Mouse (Mus musculus) layer of hippocampus, adult 18-20 months (tissue): ENCODE results near the gene Mgat5. TPM values are rescaled to one million over a fixed set of nuclear protein-coding genes. Genes with fewer than 3 reads are reported as not detected.

Experiments used
- DNase-seq, 2 experiments: peaks; one replicate each; pipeline ENCODE4 v3.0.0; 2022; ENCODE audit warnings: low spot score in 2 of 2
- total RNA-seq, 2 experiments: library from RNA; stranded (reverse); gene quantifications; 2 replicates each; pipeline ENCODE4 v1.2.3; 2021

The Mgat5 gene
- total RNA-seq, 2 experiments from 2014 or later, result 48.4 to 48.7 TPM

GRCm38 (mm10) chr1:127425021-127425532 is 220.3 kb downstream of the Mgat5 start:
- DNase-seq, result peak; percentile 15 to 36

- no peak for DNase-seq
Measured at GRCm38 (mm10) chr1:127430290-127430689, 225.5 kb downstream of the Mgat5 start.

GRCm38 (mm10) chr1:127434829-127435228 is 230.0 kb downstream of the Mgat5 start:
- DNase-seq, result peak; percentile 29 to 70

- no peak for DNase-seq
Measured at GRCm38 (mm10) chr1:127437091-127437490, 232.3 kb downstream of the Mgat5 start.

GRCm38 (mm10) chr1:127439452-127439891 is 234.7 kb downstream of the Mgat5 start:
- DNase-seq, result no peak

- no peak for DNase-seq
Measured at GRCm38 (mm10) chr1:127441007-127441406, 236.2 kb downstream of the Mgat5 start.

- DNase-seq, result no peak
Measured at GRCm38 (mm10) chr1:127441736-127442135, 236.9 kb downstream of the Mgat5 start.

GRCm38 (mm10) chr1:127442880-127443877 is 238.4 kb downstream of the Mgat5 start:
- DNase-seq, result no peak

- no peak for DNase-seq
Measured at GRCm38 (mm10) chr1:127444836-127445485, 240.1 kb downstream of the Mgat5 start.

- no peak for DNase-seq
Measured at GRCm38 (mm10) chr1:127453397-127453796, 248.6 kb downstream of the Mgat5 start.

- peak; percentile 52 to 77 for DNase-seq
Measured at GRCm38 (mm10) chr1:127459015-127459451, 254.2 kb downstream of the Mgat5 start.

- DNase-seq, result no peak
Measured at GRCm38 (mm10) chr1:127459576-127459975, 254.8 kb downstream of the Mgat5 start.

GRCm38 (mm10) chr1:127461017-127461416 is 256.2 kb downstream of the Mgat5 start:
- no peak for DNase-seq

GRCm38 (mm10) chr1:127464041-127464440 is 259.2 kb downstream of the Mgat5 start:
- DNase-seq, result no peak

GRCm38 (mm10) chr1:127465292-127465691 is 260.5 kb downstream of the Mgat5 start:
- DNase-seq, result no peak

- DNase-seq, result no peak
Measured at GRCm38 (mm10) chr1:127467238-127467637, 262.4 kb downstream of the Mgat5 start.

- no peak for DNase-seq
Measured at GRCm38 (mm10) chr1:127470175-127470574, 265.4 kb downstream of the Mgat5 start.

GRCm38 (mm10) chr1:127475756-127476155 is 270.9 kb downstream of the Mgat5 start:
- peak in 1 of 2 experiments; percentile 49 for DNase-seq

- DNase-seq, result no peak
Measured at GRCm38 (mm10) chr1:127482911-127483310, 278.1 kb downstream of the Mgat5 start.

- no peak for DNase-seq
Measured at GRCm38 (mm10) chr1:127484188-127484587, 279.4 kb downstream of the Mgat5 start.

GRCm38 (mm10) chr1:127484826-127485225 is 280.0 kb downstream of the Mgat5 start:
- DNase-seq, result peak in 1 of 2 experiments; percentile 56

GRCm38 (mm10) chr1:127487161-127487560 is 282.3 kb downstream of the Mgat5 start:
- peak; percentile 25 to 33 for DNase-seq
